Mouse (Mus musculus) cerebellum, adult 2 months (tissue): ENCODE data around the gene Lingo3.

Experiments used
- CTCF ChIP-seq: fragments of 200-500 bp; IDR thresholded peaks from 2 replicates; pipeline ENCODE4 v1.5.1; 2011; ENCODE audit warnings: low read depth, mild to moderate bottlenecking, control low read depth, low read length, moderate library complexity, borderline replicate concordance; ENCODE audit not compliant: insufficient read depth
- POLR2A ChIP-seq: fragments of 200-500 bp; IDR thresholded peaks from 2 replicates; pipeline ENCODE4 v1.6.1; 2011; ENCODE audit warnings: low read length, control low read depth, borderline replicate concordance; ENCODE audit not compliant: insufficient read depth

- TF ChIP-seq CTCF = no peak
- no peak for TF ChIP-seq POLR2A
Measured at GRCm38 (mm10) chr10:80874035-80874434, 30.2 kb upstream of the Lingo3 start.
